Mouse (Mus musculus): ENCODE results near the gene Wnt3.

DNA sequence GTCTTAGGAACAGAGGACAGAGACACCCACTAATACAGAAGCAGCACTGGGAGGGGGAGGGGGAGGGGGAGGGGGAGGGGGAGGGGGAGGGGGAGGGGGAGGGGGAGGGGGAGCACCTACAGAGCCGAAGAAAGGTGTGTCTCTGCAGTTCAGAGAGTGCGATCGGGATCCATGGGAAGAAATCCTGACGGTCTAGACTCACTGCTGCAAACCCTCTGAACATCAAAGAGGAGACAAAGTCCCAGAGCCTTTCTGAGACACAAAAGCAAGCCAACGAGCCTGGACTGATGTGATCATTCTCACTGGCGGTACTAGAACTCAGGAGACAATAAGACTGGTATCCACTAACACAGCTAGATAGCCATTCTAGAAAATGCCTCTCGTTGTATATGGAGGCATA is 91.4 kb downstream of the Wnt3 start:
- no peak for TF ChIP-seq CTCF (IDR thresholded peaks at IDR 0.05; ENCODE audit: control insufficient read depth, insufficient read depth, insufficient replicate concordance, low read depth, low read length)
- no peak for TF ChIP-seq POLR2A (IDR thresholded peaks at IDR 0.05; ENCODE audit: control insufficient read depth, low read depth, low read length)

All from testis, adult 2 months (tissue).